In genomic region chr1:136139990-136140640, GRCm38 (mm10) we compare ENCODE assay signal across 8 mouse cellular contexts. TPM values are rescaled to one million over a fixed set of nuclear protein-coding genes. Genes with fewer than 3 reads are reported as not detected.
DNase-seq lines count a peak whose midpoint lies in the region; ATAC-seq and TF ChIP-seq lines count a peak whose summit lies in the region.

No protein-coding gene starts in this region.

- H3K36me3 ChIP-seq in embryonic facial prominence, embryonic 15.5 days, result no peaks in the 10 kb centered on the region
- H3K36me3 ChIP-seq in heart, embryonic 10.5 days, result 0 out of 2 replicates have a peak, but pooled peaks cover 4% of the 10 kb centered on the region
- no peaks in the 10 kb centered on the region for H3K36me3 ChIP-seq in kidney, embryonic 14.5 days (ENCODE audit: control insufficient read depth, insufficient read depth, low read length)

- peak overlapping the region; percentile 68 for H3K4me3 ChIP-seq in bone marrow, adult 2 months (replicated peaks; ENCODE audit: control insufficient read depth, low read depth, low read length)
- H3K4me3 ChIP-seq in embryonic facial prominence, embryonic 15.5 days (replicated peaks), result peak overlapping the region; percentile 54
- H3K4me3 ChIP-seq in heart, embryonic 10.5 days, result peak overlapping the region; percentile 75
- peak overlapping the region; percentile 43 for H3K4me3 ChIP-seq in kidney, embryonic 14.5 days (ENCODE audit: low read length)

- peak; percentile 96 for DNase-seq in A20 (ENCODE audit: low read depth, low spot score)
- peak; percentile 91 for DNase-seq in heart, embryonic 10.5 days (ENCODE audit: low spot score)
- peak; percentile 93 for DNase-seq in liver
- DNase-seq in spleen, postnatal 4 days (ENCODE audit: low spot score in 2 of 2), result peak; percentile 76 to 85

- peak overlapping the region; percentile 88 for H3K4me2 ChIP-seq in embryonic facial prominence, embryonic 15.5 days (replicated peaks)
- peak overlapping the region; percentile 78 for H3K4me2 ChIP-seq in kidney, embryonic 14.5 days (replicated peaks; ENCODE audit: low read depth, low read length)

- peak; percentile 78 for TF ChIP-seq POLR2A in bone marrow, adult 2 months (IDR thresholded peaks at IDR 0.05; ENCODE audit: borderline replicate concordance, control insufficient read depth, low read depth, low read length)

- H3K27me3 ChIP-seq in embryonic facial prominence, embryonic 15.5 days, result no peaks in the 10 kb centered on the region
- no peaks in the 10 kb centered on the region for H3K27me3 ChIP-seq in heart, embryonic 10.5 days (ENCODE audit: insufficient read depth, poor library complexity, severe bottlenecking)
- H3K27me3 ChIP-seq in kidney, embryonic 14.5 days (ENCODE audit: control insufficient read depth, insufficient read depth, low read length), result no peaks in the 10 kb centered on the region

- peak; percentile 53 for ATAC-seq in embryonic facial prominence, embryonic 15.5 days (ENCODE audit: insufficient number of reproducible peaks, low FRiP score, low TSS enrichment, low read depth)
- peak; percentile 72 for ATAC-seq in kidney, embryonic 14.5 days (ENCODE audit: low FRiP score, low TSS enrichment)
- ATAC-seq in monocyte, adult 5-6 weeks (replicated peaks; ENCODE audit: insufficient number of reproducible peaks, low FRiP score, low TSS enrichment, poor library complexity, severe bottlenecking), result peak; percentile 58

- peaks cover 17% of the 10 kb centered on the region for H3K4me1 ChIP-seq in bone marrow, adult 2 months (ENCODE audit: control insufficient read depth, insufficient read depth, low read length)
- H3K4me1 ChIP-seq in embryonic facial prominence, embryonic 15.5 days, result peaks cover 76% of the 10 kb centered on the region
- H3K4me1 ChIP-seq in heart, embryonic 10.5 days, result peaks cover 86% of the 10 kb centered on the region
- peaks cover 61% of the 10 kb centered on the region for H3K4me1 ChIP-seq in kidney, embryonic 14.5 days (ENCODE audit: control insufficient read depth, insufficient read depth, low read length)

- H3K27ac ChIP-seq in bone marrow, adult 2 months (ENCODE audit: control insufficient read depth, insufficient read depth, low read depth, low read length, poor library complexity), result peak overlapping the region; percentile 92
- H3K27ac ChIP-seq in embryonic facial prominence, embryonic 15.5 days (replicated peaks), result peak overlapping the region; percentile 85
- peak overlapping the region; percentile 97 for H3K27ac ChIP-seq in heart, embryonic 10.5 days
- peak overlapping the region; percentile 73 for H3K27ac ChIP-seq in kidney, embryonic 14.5 days (ENCODE audit: low read depth, low read length)

- H3K9me3 ChIP-seq in embryonic facial prominence, embryonic 15.5 days (replicated peaks), result no peaks in the 10 kb centered on the region
- no peaks in the 10 kb centered on the region for H3K9me3 ChIP-seq in heart, embryonic 10.5 days
- H3K9me3 ChIP-seq in kidney, embryonic 14.5 days (ENCODE audit: control insufficient read depth, low read length), result no peaks in the 10 kb centered on the region

- TF ChIP-seq CTCF in bone marrow, adult 2 months (IDR thresholded peaks at IDR 0.05; ENCODE audit: control insufficient read depth, insufficient read depth, low read length), result no peak

- 1% methylated on average over 32 of the region's 32 CpGs for WGBS in bone marrow, adult 2 months
- under 1% methylated on average over 32 of the region's 32 CpGs for WGBS in embryonic facial prominence, embryonic 15.5 days
- under 1% methylated on average over 32 of the region's 32 CpGs for WGBS in heart, embryonic 10.5 days
- under 1% methylated on average over 32 of the region's 32 CpGs for WGBS in kidney, embryonic 14.5 days

- peak overlapping the region; percentile 63 for H3K9ac ChIP-seq in embryonic facial prominence, embryonic 15.5 days
- peak overlapping the region; percentile 54 for H3K9ac ChIP-seq in kidney, embryonic 14.5 days (ENCODE audit: low read depth, low read length)

RNA-seq across cellular contexts. Expression of gene Kif21b, which starts 8.9 kb away (rescaled TPM):
- polyA plus RNA-seq in bone marrow, adult 2 months (2011; ENCODE audit: insufficient read depth, insufficient read length, low replicate concordance, missing spikeins), result 22.5 and 40.5 TPM in 2 replicates
- polyA plus RNA-seq in embryonic facial prominence, embryonic 15.5 days (2015; fragmentation: Nextera tagmentation; extraction: Ambion mirVana), result 2.8 TPM in 2 replicates
- polyA plus RNA-seq in heart, embryonic 10.5 days (2016; fragmentation: Nextera tagmentation; extraction: Ambion mirVana), result 4.6 and 5.4 TPM in 2 replicates
- 3.2 and 3.3 TPM in 2 replicates for polyA plus RNA-seq in kidney, embryonic 14.5 days (2014; fragmentation: Nextera tagmentation; extraction: Ambion mirVana)
- 77.9 to 156 TPM (median 101 TPM) in 3 replicates for total RNA-seq in monocyte, adult 5-6 weeks (2017)

Comparison
In these comparisons a context has a peak if more than half of its experiments do, and no peak if none do; other contexts are left out.
1. Peak in every context shown above with its lines: DNase-seq, ATAC-seq, H3K4me3 ChIP-seq and H3K27ac ChIP-seq.